Mouse (Mus musculus): ENCODE data around the gene Serpinb12.
"Not testable (repeated sequence)": the region's sequence is repeated elsewhere in the genome, so short reads cannot be mapped to it uniquely, and the experiment has no call there.

Serpinb12 gene

DNA sequence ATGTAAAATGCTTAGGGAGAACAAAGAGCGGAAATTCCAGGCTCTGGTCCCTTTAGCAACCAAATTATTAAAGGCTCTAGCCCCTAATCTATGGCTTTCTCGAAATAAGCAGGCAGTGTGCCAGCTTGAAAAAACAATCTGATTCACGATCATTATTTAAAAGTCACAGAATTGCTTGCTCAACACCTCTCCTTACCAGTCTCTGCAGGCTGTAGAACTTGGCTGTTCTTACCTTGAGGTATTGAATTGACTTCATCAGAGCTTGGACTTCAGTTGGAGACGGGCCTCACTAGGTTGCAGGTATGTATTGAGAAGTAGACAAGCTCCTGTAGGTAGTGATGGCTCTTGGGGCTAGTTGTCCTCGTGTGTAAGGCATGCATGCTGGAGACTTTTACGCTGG lies at the start of gene Serpinb12:
TSS of gene Serpinb12 (plus strand) at position 185 of the 400 bp plus-strand sequence.
- no peak for DNase-seq (ENCODE audit: low read depth)

DNA sequence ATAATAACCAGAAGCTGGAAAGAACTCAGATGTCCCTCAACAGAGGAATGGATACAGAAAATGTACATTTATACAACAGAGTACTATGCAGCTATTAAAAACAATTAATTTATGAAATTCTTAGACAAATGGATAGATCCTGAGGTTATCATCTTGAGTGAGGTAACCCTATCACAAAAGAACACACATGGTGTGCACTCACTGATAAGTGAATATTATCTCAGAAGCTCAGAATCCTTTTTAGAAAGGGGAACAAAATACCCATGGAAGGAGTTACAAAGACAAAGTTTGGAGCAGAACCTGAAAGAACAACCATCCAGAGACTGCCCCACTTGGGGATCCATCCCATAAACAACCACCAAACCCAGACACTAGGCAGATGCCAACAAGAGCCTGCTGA lies 39.1 kb upstream of the Serpinb12 start:
- DNase-seq (ENCODE audit: low read depth) = not testable (repeated sequence)

DNA sequence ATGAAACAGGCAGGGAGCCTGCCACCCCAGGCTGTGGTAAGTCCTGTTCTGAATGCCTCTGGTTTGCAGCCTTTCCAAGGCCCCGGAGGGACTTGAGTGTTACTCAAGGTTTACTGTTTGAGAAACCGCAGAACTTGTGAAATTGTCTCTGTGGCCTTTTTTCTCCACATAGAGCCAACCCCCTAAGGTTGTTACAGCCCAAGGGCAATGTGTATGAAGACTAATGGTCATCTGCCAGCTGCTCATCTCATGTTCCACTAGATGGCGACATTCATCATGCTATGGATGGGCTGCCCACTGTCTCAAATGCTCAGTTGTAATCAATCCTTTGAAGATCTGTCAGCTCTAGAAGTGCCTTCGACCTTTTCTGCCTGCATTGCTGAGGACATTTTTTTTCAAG lies 32.8 kb upstream of the Serpinb12 start:
- peak; percentile 36 for DNase-seq (ENCODE audit: low read depth)

DNA sequence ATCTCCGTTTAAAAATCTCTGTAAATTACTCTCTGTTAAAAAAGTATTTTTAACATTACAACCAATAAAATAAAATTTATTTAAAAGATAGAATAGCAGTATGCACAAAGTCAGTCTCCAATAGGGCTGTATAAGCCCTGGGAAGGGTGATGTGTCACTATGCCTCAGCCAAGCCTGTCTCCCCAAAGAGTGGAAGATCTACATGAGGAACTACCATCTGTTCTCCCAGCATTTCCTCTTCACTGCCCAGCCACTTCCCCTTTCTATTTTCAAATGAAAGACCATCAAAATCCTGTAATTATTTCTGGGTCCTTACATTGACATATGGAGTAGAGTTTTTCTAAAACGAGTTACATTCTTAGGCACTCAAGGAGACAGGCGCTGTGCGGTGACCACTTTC lies 2.3 kb upstream of the Serpinb12 start:
- peak; percentile 33 for DNase-seq (ENCODE audit: low read depth)

DNA sequence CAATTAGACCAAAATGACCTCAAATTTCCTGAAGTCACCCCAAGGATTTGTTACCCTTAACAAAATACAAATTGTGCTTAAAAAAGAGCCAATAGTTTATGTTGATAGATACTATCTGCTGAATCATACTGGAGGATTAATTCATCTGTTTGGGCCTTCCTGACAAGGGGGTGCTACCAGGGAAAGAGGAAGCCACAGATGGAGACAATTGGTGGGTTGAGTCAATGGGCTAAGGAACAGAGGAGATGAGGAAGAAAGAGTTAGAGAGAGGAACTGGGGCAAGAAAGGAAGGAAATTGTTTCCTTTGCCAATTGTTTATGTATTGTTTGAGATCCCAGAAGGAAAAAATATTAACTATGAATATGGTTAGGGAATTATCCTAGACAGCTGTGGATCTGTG lies 591 bp upstream of the Serpinb12 start:
- no peak for DNase-seq (ENCODE audit: low read depth)

DNA sequence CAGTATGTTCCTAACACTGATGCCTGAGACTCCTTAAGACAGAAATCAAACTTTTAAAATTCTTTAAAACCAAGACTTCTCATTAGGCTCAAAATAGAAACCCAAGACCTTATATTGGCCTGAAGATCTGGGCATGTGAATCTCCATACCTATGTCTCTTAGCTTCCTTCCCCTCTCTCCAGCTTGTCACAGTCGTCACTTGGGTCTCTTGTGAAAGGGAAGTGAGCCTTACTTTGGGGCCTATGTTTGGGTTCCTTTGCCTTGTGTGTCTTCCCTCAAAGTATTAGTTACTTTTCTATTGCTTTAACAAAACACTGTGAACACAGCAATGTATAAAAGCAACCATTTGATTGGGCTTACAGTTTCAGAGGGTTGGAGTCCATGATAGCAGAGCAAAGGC lies 13.0 kb downstream of the Serpinb12 start:
- DNase-seq (ENCODE audit: low read depth) = no peak

DNA sequence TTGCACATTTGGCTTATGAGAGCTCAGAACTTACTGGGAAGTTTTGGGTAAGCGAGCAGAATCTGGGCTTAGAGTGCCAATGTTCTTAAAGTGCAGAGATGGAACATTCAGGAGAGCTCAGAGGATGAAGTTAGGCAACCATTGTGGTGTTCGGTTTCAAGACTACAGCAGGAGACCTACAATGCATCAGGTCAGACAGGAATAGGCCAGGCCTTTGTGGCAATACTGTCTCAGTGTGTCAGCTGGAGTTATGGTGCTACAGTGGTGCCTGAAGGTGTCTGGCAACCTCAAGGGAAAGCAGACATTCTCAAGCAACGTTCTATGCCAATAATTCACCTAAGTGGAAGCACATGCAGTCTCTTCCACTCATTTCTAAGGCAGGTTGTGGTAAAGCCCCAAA lies 25.7 kb downstream of the Serpinb12 start:
- no peak for DNase-seq (ENCODE audit: low read depth)

DNA sequence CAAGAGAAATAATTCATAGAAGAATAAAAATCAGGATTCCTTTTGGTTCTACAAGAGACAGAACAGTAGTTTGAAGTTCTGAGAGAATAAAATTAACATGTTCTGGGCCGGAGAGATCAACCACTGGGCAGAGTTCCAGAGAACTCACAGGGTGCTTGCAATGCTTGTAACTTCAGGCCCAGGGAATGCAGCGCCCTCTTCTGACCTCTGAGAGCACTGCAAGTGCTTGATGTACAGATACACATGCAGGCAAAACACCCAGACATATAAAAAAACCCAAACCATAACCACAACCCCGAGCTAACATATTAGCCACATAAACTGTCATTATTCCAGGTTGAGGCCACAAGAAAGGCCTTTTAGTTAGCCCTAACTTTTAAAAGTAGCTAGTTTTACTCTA lies 26.8 kb downstream of the Serpinb12 start:
- DNase-seq (ENCODE audit: low read depth) = peak; percentile 28

DNA sequence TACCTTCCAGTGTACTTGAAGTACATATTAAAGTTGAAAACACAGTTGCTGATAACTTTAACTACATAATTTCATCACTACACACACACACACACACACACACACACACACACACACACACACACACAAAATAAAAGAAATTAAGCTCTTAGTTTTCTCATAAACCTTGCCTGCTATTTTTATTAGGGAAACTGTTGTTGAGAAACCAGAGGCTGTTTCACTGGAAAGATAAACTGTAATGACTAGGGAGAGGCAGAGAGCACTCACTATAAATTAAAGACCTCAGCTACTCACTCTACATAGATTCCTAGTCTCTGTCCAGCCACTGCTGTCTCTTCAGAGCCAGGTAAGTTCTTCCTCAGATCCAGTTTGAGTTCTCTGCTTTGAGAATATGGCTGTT lies 46.4 kb downstream of the Serpinb12 start, which contains the start of gene Serpinb13:
TSS of gene Serpinb13 (plus strand) at position 301 of the 400 bp plus-strand sequence.
- no peak for DNase-seq (ENCODE audit: low read depth)

DNA sequence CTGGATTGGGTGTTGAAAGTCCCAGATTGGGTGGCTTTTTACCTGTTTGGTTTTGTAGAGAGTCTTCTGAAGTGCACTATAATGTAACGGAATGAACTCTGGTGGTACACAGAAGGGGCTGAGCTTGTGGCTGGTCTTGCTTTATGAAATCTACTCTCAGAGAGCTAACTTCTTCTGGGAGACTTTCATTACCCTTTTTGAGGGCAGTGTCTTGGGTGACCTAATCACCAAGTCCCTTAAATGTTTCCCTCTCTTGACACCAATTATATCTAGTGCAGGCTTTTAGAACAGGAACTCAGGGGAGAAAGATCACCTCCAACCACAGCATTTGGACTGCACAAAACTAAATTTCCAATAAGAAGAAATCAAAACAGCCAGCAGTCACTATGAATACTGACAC lies 48.8 kb downstream of the Serpinb12 start:
- no peak for DNase-seq (ENCODE audit: low read depth)

DNA sequence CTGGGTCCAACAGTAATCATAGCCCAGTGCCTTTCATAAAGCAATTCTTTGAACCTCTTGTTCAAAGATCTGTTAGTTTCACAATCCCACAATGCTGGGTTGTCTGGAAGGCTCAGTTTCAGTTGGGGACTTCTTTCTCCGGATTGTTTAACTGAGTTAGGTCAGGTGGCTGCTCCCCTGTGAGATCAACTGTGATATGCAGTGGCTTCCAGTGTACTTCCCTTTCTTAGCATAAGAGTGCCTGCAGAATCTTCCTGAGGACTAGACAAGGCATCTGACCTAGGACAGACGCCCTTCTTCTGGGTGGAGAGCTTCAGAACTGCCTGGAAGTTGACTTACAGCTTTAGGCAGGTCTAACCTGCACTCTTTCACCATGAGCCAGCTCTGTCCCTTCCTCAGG lies 49.6 kb downstream of the Serpinb12 start:
- no peak for DNase-seq (ENCODE audit: low read depth)

DNA sequence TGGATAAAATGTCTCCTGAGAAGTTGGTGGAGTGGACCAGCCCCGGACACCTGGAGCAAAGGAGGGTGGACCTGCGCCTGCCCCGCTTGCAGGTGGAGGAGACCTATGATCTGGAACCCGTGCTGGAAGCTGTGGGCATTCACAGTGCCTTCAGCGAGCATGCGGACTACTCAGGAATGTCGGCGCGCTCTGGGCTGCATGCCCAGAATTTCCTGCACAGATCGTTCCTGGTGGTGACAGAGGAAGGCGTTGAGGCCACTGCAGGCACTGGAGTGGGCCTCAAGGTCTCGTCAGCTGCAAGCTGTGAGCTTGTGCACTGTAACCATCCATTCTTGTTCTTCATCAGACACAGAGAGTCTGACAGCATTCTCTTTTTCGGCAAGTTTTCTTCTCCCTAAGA lies 66.2 kb downstream of the Serpinb12 start:
- no peak for DNase-seq (ENCODE audit: low read depth)

DNA sequence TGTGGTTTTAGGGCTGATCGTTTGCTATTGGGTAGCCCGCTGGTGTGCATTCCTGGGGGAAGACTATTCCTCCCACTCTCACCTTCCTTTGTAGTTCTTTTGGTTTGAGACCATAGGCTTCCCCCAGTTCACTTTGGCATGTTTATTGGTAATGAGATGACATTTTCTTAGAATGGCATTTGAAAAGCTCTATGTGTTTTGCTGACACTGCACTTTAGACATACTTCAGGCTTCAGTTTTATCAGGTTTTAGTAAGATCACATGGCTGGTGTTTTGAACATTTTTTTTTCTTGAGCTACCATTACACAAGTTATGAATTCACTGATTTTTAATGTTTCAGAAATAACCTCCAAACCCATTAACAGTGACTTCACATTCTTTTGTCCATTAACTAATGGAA lies 67.5 kb downstream of the Serpinb12 start:
- no peak for DNase-seq (ENCODE audit: low read depth)

DNA sequence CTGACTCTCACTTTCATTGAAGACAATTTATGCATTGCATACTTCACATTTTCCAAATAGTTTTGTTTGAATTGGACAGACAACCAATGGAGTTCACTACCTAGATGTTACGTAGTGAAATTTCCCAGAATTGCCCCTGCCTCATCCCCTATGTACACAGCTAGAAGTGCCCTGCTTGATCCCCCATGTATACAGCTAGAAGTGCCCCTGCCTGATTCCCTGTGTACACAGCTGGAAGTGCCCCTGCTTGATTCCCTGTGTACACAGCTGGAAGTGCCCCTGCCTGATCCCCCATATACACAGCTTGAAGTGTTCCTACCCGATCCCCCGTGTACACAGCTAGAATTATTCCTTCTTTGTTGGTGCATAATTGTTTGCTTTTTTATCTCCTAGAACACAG lies 72.1 kb downstream of the Serpinb12 start:
- DNase-seq (ENCODE audit: low read depth) = no peak
